Mouse (Mus musculus) frontal cortex, postnatal 36 days (tissue): Measurements from ENCODE around the gene Arl5c.
A peak's percentile ranks its signal among the peaks of the same experiment; 100 is the strongest.

Experiments used
- DNase-seq, 2 experiments: peaks; one replicate each; pipeline ENCODE4 v3.0.0; 2022; ENCODE audit warnings: low spot score in 2 of 2

The Arl5c gene

DNA sequence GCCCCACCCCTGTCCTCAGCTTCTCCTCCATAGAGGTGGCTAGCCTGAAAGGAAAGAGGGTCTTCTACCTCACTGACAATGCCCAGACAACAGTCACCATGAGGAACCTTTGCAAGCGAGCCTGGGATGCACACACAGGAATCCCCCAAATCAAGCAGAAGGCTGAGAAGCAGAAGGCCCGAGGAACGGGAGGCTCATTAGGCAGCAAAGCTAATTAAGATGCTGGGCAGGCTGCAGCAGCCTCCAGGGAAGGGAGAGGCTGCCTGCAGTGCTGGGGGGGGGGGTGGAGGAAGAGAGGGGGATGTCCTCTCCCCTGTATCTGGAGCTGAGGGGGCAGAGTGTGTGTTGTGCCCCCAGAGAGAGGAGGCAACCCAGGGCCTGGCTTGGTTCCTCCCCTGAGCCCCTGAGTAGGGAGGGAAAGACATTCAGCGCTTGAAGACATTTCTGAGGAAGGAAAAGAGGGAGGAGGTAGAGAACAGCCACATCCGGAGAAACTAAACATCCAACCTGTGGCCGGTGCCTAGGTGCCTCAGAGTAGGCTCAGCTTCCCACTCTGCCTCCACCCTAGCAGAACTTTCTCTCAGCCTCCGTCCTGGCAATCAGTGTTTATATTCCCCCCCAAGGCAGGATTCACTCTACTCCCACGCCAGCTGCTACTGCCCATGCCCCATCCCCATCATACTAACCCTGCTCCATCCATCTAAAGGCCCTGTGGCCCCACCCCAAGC is 24.1 kb upstream of the Arl5c start:
- no peak for DNase-seq

DNA sequence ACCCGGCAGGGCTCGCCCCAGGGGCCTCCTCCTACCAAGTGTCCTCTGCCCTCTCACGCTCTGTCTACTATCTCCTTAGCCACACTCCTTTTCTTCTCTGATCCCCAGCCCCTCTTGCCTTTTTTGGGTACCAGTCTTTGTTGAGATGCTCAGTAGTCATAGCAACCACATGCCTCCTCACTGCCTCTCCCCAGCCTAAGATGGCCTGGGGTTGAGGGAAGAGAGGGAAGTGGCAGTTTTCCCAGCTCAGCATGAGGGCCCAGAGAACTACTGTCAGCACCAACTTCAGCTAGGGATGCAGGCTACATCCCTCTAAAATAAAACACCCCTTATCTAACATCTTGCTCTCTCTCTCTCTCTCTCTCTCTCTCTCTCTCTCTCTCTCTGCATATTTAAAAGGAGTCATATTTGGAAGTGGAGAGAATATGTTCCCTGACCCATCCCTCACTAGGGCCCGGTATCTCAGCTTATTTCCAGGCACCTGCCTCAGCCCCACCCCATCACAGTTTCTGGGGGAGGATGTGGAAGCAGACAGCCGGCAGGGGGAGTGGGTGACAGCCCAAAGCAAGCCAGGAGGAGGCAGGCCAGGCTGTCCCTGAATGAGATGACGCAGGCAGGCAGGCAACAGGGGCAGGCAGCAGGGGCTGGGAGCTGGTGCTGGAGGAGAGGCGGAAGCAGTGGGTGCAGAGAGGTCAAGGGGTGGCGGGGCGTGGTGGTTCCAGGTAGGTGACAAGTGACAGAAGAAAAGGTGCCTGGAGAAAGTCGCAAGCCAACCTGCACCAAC is 23.1 kb upstream of the Arl5c start:
- DNase-seq: peak; percentile 83 to 87

DNA sequence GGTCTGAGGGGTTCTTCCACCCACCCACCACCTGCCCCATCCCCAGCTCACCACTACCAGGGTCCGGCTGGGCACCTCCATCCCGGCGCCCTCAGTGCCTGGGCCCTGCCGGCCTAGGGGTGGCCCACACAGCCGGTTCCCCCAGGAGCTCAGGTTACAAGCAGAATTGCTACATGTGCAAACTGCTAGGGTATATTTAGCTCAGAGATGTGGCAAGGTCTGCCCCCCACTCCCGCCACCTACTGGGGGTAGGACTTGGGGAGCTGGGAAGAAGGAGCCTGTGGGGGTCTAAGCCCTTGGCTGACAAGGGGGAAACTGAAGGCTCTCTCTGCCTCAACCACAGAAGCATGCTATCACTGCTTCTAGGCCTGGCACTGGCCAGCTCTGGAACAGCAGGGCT is 22.2 kb upstream of the Arl5c start:
- DNase-seq: no peak

DNA sequence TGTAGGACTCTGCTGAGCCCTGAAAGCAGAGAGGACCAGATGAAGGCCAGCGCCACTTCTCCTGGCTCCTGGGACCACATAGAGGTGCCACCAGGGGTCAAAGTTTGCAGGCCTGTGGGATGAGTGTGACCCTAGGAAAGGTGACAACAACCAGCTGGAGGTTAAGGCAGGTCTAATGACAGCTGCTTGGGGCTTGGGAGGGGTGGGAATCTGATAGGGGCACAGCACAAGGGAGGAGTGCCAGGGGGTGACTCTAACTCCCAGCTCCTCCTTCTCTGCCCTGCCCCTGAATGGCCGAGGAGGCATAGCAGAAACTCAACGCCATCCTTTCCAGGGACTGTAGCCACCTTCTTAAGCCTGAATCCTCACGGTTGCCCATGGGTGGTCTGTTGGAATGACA is 20.8 kb upstream of the Arl5c start:
- no peak for DNase-seq

DNA sequence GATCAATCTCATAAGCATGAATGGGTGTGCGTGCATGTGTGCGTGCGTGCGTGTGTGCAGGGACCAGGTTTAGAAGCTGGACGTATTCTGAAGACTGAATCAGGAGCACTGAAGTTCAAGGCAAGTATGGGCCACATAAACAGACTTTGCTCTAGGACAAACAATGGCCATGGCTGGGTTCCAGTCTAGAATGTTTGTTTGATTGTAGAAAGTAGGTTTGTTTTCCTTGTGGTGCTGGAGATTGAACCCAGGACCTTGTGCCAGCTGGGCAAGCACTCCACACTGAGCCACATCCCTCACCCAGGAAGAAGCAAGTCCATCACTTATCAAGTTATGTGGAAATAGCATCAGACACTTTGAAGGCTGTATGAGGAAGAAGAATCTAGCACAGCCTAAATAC is 20.2 kb upstream of the Arl5c start:
- no peak for DNase-seq

DNA sequence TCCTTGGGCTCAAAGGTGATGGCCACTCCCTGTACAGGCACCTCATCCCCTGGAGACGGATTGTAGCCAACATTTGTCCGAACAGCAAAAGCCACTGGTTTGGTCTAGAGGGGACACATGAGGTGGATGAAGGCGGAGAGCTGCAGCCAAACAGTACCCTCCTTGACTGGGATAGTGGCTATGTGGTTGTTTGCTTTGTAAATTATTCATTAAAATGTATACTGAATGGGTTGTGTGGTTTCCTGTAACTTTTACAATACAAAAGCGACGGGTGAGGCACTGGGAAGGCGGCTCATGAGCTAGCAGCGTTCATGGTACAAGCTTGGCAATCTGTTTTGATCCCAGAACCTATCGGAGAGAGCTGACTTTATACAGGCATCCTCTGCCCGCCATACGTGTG is 16.9 kb upstream of the Arl5c start:
- DNase-seq: no peak

DNA sequence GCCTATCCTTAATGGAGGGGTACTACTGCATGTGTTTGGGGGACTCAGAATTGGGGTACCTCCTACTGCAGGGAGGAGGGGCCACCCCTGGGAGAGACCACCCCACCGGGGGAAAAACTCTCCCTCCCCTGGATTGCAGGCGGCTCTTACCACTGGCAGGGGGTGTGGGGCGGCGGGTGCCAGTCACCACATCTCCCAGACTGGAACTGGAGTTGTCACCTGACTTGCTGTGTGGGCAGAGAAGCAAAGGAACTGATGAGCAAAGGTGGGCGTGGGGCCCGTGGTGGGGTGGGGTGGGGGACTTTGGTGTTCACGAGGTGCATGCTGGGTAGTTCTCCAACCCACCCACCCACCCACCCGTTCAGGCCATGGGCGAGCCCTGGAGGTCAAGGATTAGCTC is 15.7 kb upstream of the Arl5c start:
- DNase-seq: no peak

DNA sequence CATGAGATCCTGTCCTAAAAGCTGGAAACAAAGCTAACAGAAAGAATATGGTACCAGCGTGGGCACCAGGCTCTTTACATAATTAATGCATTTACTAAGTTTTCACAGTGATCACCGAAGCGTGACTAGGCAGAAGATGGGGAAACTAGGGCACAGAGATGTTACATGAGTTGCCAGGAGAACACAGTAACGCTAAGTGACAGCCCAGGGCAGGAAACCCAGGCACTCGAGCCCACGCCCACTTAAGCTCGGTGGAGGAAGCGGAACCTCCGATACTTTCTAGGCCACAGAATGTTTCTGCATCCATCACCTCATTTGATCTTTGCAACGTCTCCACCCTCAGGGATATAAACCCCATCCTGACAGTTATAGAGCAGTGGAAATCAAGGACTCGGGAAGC is 12.1 kb upstream of the Arl5c start:
- DNase-seq: no peak

DNA sequence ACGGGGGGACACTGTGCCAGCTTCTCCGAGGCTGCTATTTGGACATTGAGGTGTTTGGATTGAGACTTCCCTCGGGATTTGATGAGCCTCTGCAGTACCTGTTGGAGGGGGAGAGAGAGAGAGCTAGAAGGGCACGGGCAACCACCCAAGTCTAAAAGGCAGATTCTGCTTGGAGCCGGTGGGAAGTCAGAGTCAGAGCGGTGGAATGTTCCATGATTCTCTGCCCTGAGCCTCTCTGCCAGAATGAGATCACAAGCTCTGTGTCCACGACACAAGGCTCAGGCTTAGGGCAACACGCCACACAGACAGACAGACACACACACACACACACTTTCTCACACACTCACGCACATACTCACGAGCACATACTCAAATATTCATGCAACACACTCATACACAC is 9.7 kb upstream of the Arl5c start:
- no peak for DNase-seq

DNA sequence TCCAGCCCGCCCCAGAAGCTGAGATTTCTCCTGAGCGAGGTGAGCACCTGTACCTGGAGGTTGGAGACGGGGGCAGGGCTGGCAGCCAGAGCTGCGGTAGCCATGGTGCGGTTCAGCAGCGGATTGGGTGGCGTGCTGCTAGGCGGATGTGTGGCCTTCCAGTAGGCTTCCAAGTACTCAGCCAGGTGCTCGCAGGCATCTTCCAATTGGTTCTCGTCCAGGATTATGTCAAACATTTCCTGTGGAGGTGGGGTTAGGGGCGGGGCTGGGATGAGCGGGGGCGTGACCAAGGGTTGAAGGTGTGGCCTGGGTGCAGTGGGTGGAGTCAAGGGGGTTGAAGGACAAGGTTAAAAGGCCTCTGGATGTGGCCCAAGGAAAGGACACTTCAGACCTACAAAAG is 9.1 kb upstream of the Arl5c start:
- no peak for DNase-seq

DNA sequence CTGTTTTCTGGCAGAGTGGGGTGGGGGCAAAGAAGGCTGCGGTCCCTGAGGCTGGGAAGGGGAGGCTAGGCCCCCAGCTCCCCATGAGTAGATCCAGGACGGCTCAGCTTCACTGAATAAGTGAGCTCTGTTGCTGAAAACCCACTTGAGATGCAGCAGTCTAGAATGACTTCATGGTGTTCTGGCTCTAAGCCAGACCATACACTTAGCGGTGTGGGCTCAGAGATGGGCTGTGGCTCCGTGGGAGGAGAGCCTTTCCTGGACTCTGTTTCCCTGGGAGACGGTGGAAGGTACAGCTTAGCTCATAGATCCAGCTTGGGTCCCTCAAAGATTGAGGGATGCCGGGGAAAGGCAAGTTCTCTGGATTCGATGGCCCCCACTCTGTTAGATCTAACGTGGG is 8.2 kb upstream of the Arl5c start:
- peak in 1 of 2 experiments; percentile 77 for DNase-seq

DNA sequence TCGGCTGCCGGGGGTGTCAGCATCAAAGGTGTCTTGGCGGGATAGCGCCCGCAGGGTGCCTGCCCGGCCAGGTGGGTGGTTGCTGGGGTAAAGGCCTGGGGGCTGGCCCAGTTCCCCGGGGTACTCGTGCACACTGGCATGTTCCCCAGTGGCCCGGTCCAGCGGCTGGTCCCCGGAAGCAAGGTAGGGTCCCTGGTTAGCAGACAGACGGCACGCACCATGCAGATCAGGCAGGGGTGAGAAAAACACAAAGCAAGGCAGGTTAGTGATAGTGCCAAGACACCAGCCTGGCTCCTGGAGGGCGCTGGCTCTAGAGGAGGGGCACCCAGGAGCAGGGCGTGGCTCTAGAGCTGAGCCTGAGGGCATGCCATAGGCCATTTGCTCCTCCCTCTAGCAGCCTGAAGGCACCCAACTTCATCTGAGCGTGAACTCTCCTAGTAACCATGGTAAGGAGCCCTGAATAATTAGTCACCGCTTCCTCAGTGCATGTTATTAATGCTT is 7.2 kb upstream of the Arl5c start:
- DNase-seq: no peak

DNA sequence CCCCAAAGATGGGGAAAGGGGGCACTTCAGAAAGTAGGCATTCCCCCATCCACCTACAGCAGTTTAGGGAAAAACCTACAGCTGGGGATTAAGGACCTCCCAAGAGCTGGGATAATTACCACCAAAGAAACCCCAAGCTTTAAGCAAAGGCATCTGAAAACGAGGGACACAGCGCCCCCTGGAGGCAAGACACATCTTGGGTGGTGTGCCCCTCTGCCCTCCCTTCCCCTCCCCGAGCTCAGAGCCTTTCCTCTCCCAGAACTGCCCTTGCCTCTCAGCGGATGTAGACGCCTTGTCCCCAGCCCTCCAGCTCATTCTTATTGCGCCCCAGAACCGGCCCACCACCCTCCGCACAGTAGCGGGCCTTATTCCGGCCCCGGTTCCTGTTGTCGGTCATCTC is 6.6 kb upstream of the Arl5c start:
- no peak for DNase-seq

DNA sequence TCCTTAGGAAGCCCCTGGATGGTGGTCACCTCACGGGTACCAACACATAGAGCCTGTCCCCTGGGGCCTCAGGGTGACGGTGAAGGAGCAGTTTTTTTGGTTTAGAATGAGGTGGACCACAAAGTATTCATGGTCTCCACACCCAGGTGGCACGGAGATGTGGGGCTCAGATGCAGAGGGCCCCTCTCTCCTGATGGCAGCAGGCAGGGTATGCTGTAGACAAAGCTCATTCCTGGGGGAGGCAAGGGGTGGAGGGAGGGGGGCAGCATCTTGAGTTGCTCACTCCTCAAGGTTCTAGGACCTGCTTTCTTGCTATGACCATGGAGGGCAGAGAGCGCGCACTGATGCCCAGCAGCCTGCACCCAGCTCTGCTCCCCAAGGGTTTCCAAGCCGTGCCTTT is 6.0 kb upstream of the Arl5c start:
- DNase-seq: no peak

DNA sequence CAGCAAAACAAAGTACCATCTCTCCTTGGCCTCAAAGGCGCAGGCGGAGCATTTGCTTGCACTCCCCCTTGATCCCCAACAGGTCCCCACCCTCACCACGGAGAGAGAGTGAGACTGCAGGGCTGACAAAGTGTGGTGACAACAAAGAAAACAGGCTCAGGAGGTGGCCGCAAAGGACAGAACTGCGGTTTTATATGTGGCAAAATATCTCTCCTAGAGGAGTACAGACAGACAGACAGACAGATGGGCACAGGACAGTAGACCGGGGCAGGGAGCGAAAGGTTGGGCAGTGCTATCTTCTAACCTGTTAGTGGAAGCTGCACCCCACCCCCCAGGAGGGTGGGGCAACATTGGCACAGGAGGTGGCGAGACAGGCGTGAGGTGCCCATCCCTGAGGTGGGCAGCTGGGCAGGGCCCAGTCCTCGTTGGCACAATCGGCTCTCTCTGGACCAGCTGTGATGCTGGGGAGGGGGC is 5.4 kb upstream of the Arl5c start:
- DNase-seq: no peak

DNA sequence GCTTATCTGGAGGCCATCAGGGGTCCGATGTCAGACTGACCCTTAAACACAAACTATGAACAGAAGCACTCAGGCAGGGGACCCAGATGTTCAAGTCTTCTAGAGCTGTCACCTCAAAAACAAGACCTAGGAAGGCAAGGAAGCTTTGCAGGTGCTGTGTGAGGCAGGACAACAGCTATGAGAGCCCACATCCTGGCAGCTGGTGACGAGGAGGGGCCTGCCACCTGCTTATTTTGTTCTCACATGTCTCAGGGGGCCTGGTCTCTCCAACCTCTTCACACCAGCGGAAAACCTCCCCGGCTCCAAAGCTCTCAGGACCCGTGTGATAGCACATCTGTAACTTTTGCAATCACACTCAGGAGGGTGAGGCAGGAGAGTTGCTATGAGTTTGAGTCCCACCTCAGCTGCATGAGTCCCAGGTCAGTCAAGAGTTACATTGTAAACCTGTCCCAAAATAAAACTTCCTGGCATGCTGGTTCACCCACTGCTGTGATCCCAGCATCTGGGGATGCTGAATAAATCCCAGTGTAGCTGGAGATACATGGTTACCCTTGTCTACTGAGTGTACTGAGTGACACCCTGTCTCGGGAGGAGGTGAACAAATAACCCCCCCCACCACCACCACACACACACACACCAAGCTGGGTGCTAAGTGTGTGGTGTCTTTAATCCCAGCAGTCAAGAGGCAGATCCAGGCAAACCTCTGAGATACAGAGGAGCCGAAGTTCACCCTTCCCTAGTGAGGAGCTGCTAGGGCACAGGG is 4.6 kb upstream of the Arl5c start:
- no peak for DNase-seq

DNA sequence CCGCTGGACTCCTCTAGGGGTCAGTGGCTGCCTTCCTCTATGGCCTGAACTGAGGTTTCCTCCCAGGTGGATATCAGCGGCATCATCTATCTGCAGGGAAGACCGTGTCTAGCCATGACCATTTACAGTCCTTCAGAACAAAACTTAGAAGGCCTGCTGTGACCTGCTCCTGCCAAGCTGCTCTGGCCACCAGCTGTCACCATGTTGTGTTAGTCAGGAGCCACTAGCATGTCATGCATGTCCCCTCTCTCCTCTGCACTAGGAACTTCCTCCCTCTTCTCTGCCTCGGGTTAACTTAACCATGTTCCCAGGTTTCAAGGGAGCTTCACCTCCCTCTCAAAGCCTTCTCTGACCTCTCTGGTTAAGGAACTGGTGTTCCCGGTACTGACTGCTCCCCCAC is 3.8 kb upstream of the Arl5c start:
- DNase-seq: no peak

DNA sequence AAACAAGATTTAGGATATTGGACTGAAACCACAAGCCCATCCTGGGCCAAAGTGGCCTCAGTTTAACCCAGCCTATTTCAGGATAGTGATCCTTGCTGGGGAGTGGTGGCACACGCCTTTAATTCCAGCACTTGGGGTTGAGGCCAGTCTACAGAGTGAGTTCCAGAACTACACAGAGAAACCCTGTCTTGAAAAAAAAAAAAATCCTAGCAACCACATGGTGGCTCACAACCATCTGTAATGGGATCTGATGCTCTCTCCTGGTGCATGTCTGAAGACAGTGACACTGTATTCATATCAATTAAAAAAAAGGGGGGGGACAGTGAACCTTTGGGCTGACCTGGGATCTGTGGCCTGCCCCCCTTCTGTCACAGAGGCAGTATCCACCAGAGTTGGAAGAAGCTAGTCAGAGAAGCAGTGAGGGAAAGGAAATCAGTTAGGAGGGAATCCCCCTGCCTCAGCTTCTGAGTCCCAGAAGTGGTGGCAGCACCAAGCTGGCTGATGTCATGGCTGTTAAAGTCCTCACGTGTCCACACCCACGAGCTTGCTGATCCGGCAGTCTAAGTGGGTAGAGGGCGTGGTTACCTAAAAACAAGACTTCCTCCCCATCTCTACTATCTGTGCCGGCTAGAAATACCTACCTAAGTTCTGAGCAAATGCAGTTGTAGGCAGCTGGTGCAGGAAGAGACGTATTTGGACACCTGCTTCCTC is 3.1 kb upstream of the Arl5c start:
- no peak for DNase-seq

DNA sequence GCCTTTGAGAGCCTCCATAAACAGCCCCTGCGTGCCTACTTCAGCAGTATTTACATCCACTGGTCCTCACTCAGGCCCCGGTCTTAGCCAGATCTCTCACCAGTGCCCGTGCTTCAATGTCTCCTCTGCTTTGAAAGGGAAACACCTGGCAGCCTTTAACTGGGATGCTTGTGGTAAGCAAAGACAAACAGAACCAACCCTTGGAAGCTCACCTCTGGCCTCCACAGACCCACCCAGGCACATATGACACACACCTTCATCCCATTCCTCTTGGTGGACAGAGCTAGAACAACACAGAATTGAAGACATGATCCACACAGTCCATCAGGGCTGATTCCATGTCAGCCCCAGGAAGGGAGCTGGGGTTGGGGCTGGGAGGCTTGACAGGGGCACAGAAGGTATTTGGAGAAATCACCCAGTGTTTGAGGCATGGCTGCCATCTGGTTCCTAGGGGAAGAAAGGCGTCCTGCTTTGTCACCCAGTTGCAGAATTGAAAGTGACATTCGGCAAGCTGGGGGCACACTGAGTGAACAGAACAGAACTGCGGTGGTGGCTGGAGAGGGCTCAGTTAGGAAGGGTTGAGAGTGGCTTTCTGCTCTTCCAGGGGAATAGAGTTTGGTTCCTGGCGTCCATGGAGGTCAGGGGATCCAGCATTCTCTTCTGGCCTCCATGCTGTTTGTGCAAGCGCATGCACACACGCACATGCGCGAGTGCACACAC is 2.3 kb upstream of the Arl5c start:
- no peak for DNase-seq

DNA sequence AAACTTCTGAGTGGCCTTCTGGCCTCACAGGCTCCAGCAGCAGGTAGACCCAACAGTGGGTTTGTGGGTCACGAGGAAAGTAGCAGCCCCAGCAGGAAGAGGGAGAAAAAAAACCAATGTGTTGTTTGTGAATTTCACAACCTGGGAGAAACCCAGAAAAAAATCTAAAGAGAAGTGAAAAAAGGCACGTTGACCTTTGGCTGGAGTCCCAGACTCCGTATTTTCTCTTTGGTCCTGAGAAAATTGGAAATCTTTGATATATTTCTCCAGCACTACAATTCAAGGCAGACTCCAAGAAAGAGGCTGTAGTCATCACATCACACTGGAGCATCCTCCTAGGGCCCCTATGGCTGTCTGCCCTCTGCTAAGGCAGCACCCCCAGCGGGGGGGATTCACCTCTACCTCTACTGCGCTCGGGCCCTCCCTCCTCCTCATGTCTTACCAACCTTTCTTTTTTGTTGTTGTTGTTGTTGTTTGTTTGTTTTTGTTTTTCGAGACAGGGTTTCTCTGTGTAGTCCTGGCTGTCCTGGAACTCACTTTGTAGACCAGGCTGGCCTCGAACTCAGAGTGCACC is 1.5 kb upstream of the Arl5c start:
- DNase-seq: no peak

DNA sequence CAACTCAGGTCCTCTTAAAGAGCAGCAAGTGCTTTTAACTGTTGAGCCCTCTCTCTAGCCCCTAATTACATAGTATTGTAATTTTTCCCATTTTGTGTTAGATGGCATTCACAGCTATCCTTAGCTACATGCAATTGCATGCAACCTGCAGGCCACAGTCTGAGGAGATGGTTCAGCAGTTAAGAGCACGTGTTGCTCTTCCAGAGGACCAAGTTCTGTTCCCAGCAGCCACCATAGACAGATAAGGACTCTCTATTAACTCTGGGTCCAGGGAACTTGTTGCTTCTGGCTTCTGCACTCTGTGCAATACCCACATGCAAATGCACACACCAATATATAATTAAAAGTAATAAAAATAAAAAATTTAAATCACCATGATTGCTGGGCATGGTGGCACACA is 710 bp upstream of the Arl5c start:
- no peak for DNase-seq
